Mouse (Mus musculus) lung, embryonic 15.5 days (tissue): ENCODE results near the gene Olfr1411. TPM values are rescaled to one million over a fixed set of nuclear protein-coding genes. Genes with fewer than 3 reads are reported as not detected.

Source experiments
- ATAC-seq: fragments of 200-750 bp; cut with Nextera tagmentation; 2 replicates; pipeline ENCODE4 v1.8.0; 2017; ENCODE audit warnings: moderate number of reproducible peaks, borderline replicate concordance; ENCODE audit not compliant: low FRiP score, low TSS enrichment; ENCODE audit errors: extremely low read depth
- H3K27ac ChIP-seq: fragments of 300-500 bp; sonication (generic); 2 replicates; pipeline ENCODE4 v1.5.1; 2015; ENCODE audit warnings: moderate library complexity, mild to moderate bottlenecking, inconsistent platforms
- H3K27me3 ChIP-seq: fragments of 300-500 bp; sonication (generic); 2 replicates; pipeline ENCODE4 v1.6.1; 2015; ENCODE audit warnings: inconsistent platforms
- H3K36me3 ChIP-seq: fragments of 300-500 bp; sonication (generic); 2 replicates; pipeline ENCODE4 v1.6.1; 2015; ENCODE audit warnings: inconsistent platforms
- H3K4me1 ChIP-seq: fragments of 300-500 bp; sonication (generic); 2 replicates; pipeline ENCODE4 v1.6.1; 2015; ENCODE audit warnings: inconsistent platforms
- H3K4me2 ChIP-seq: fragments of 300-500 bp; sonication (generic); 2 replicates; pipeline ENCODE4 v1.6.1; 2015; ENCODE audit warnings: inconsistent platforms, mild to moderate bottlenecking, moderate library complexity
- H3K4me3 ChIP-seq: fragments of 300-500 bp; sonication (generic); 2 replicates; pipeline ENCODE4 v1.5.1; 2015; ENCODE audit warnings: mild to moderate bottlenecking, inconsistent platforms
- H3K9ac ChIP-seq: fragments of 300-500 bp; sonication (generic); 2 replicates; pipeline ENCODE4 v1.6.1; 2015; ENCODE audit warnings: inconsistent platforms
- H3K9me3 ChIP-seq: fragments of 300-500 bp; sonication (generic); 2 replicates; pipeline ENCODE4 v1.6.1; 2016; ENCODE audit warnings: inconsistent platforms
- WGBS: fragments of 180-500 bp; shearing (Covaris S2); methylation state at CpG from one replicate; pipeline ENCODE4 v1.1.7; 2015; 5-methylcytosine and 5-hydroxymethylcytosine counted together
- polyA plus RNA-seq: library from polyadenylated mRNA; unstranded; fragments of >200 nt; fragmentation: Nextera tagmentation; extraction: Ambion mirVana; gene quantifications from 2 replicates; pipeline ENCODE4 v1.2.1, GENCODE M21; 2015

Olfr1411 gene
- polyA plus RNA-seq, 1 experiment from 2014 or later, result not detected

DNA sequence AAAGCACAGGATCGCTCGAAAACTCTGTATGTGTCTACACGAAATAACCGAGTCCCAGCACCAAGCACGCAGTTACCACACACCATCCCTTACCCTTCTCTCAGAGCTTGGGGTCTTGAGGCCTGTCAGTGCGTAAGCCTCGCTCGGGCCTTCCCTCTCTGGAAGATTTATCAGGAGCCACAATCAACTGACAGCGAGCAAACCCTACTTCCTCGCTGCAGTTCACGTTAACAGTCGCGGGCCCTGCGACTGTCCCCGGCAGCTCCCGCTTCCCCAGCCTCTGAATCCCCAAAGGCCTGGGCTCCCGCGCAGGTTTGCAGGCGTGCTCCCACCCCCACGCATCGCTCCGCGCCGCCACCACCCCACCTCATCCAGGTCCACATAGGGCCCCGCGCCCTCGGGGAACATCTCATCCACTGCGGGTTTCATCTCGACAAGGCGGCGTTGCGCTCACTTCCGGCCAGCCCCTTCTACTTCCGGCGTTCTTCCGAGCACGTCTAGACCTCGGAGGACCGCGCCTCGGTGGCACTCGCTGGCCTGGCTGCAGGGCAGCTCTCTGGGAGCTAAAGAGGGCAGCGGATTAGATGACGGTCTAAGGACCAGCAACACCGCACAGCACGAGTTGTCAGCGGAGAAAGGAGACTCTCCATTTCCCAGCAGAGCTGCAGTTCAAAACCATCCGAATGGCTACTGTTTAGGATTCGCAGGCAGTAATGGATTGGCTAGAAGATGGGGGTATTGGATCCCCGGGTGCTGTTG, 47.5 kb downstream of the Olfr1411 start, which contains the start of gene Cops9:
Gene Cops9, minus strand, starts transcription at position 472 of the 759 bp plus-strand sequence.
- H3K9me3 ChIP-seq, result no peaks in the 10 kb centered on the region
- peak; percentile 94 for ATAC-seq
- peaks cover 20% of the 10 kb centered on the region for H3K4me1 ChIP-seq
- 1% methylated on average over 50 of the region's 50 CpGs for WGBS
- H3K36me3 ChIP-seq, result peaks cover 16% of the 10 kb centered on the region; the same call in 1 of the 2 replicates
- H3K4me3 ChIP-seq, result peak within 1 kb of the TSS; percentile 99
- peak within 1 kb of the TSS; percentile 56 for H3K27ac ChIP-seq
- peak within 1 kb of the TSS; percentile 98 for H3K9ac ChIP-seq
- no peaks in the 10 kb centered on the region; the same call in 1 of the 2 replicates for H3K27me3 ChIP-seq
- H3K4me2 ChIP-seq, result peak within 1 kb of the TSS; percentile 84

DNA sequence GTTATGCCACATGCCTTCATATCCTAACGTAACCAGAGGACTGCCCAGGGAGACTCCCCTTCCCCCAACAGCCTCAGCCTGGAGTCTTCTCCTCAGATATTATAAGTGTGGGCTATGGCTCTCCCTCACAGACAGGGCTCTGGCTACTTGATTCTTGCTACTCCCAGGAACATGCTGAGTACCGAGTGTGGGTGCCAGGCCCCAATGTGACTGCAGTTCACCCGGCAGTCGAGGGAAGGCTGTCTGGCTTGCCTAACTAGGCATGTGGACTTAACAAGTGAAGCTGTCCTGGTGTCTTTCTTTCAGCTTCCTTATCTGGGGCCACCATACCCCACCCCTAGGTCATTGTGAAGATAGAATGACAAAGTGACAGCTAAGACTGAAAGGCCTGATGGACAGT, 49.5 kb downstream of the Olfr1411 start:
- Histone ChIP-seq H3K4me1 (peaks cover 31% of the 10 kb centered on the region), H3K27ac (no peak overlapping the region), H3K36me3 (0 out of 2 replicates have a peak, but pooled peaks cover 5% of the 10 kb centered on the region), H3K9ac (no peak overlapping the region), H3K4me2 (no peak overlapping the region), H3K27me3 (no peaks in the 10 kb centered on the region; the same call in 1 of the 2 replicates), H3K4me3 (no peak overlapping the region), H3K9me3 (no peaks in the 10 kb centered on the region)
- 72% methylated on average over 4 of the region's 4 CpGs for WGBS
- ATAC-seq, result no peak

DNA sequence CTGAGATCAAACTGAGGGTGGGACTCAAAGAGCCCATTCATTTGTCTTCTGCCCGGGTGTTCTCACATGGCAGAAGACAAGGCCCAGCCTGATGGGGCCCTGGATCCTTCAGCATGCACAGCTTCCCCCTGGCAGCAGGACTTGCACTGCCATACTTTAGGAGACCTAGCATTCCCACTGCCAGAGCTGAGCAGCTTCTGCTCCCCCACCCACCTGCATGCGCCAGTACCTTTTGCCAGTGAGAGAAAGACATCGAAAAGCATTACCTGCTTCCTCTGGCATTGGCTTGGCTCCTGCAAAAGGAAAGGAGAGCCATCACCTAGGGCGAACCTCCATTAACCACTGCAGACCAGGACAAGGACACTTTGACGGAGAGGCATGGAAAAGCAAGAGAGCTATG, 50.7 kb downstream of the Olfr1411 start:
- no peak for ATAC-seq
- Histone ChIP-seq H3K36me3 (no peaks in the 10 kb centered on the region), H3K27ac (no peak overlapping the region), H3K4me3 (no peak overlapping the region), H3K27me3 (no peaks in the 10 kb centered on the region; the same call in 1 of the 2 replicates), H3K9me3 (no peaks in the 10 kb centered on the region), H3K4me1 (peaks cover 31% of the 10 kb centered on the region), H3K4me2 (no peak overlapping the region), H3K9ac (no peak overlapping the region)
- 74% methylated on average over 5 of the region's 5 CpGs for WGBS

DNA sequence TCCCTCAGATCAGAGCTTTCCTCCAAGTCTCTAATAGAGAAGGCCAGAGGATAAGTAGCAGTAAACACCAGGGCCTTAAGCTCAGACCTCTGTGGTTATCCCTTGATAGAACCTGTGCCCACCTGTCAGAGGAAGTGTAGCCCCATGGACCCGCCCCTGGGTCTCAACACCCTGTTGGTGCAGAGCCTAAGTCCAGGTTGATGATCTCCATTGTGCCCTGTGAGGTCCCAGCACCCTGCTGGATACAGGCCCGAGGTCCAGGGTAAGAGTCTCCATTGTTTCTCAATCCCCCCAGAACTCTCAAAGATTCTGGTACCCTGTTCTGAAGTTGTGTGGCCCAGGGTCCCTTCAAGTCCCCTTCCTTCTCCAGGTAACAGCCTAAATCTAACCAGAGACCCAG, 51.9 kb downstream of the Olfr1411 start:
- Histone ChIP-seq H3K36me3 (no peaks in the 10 kb centered on the region), H3K4me1 (peaks cover 19% of the 10 kb centered on the region), H3K27ac (no peak overlapping the region), H3K27me3 (no peaks in the 10 kb centered on the region; the same call in 1 of the 2 replicates), H3K4me2 (no peak overlapping the region), H3K9me3 (no peaks in the 10 kb centered on the region), H3K4me3 (no peak overlapping the region), H3K9ac (no peak overlapping the region)
- 36% methylated on average over 2 of the region's 2 CpGs for WGBS
- no peak for ATAC-seq

DNA sequence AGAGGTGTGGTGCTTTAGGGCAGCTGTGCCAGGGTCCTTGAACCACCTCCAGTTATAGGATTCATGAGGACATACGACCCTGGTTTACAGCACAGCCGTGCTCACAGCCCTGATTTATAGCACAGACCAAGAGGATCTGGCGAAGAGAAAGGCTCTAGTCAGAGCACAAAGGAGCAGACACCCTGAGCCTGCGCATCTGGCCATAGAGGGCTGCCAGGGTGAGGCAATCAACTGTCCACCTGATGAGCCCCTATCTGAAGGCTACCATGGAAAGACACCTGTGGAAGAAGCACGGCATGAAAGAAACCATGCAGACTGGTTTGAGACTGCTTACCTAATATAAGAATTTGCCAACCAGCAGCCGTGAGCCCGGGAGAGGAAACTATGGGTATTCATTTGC, 52.4 kb downstream of the Olfr1411 start:
- Histone ChIP-seq H3K27ac (no peak overlapping the region), H3K9ac (no peak overlapping the region), H3K9me3 (no peaks in the 10 kb centered on the region), H3K4me3 (no peak overlapping the region), H3K4me1 (peaks cover 17% of the 10 kb centered on the region), H3K36me3 (no peaks in the 10 kb centered on the region), H3K27me3 (no peaks in the 10 kb centered on the region; the same call in 1 of the 2 replicates), H3K4me2 (no peak overlapping the region)
- no peak for ATAC-seq
- WGBS, result 71% methylated on average over 7 of the region's 7 CpGs

DNA sequence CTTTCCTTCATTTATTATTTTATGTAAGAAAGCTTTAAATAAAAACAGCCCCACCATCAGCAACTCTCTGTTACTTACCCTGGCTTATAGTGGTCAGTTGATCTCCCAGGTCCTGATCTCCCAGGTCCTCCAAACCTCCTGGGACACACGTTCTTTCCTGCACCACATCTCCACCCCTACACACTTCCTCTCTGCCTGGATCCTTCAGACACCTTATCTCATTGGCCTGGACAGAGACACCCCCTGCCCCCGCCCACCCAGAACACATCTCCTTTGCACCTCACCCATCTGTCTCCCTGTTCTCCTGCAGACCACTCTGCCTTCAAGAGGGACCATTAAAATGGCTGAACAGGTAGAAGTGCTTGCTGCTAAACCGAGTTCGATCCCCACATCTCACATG, 52.8 kb downstream of the Olfr1411 start:
- no peak overlapping the region for H3K4me2 ChIP-seq
- no peaks in the 10 kb centered on the region; the same call in 1 of the 2 replicates for H3K27me3 ChIP-seq
- peaks cover 16% of the 10 kb centered on the region for H3K4me1 ChIP-seq
- H3K9ac ChIP-seq, result no peak overlapping the region
- no peak for ATAC-seq
- no peaks in the 10 kb centered on the region for H3K9me3 ChIP-seq
- no peaks in the 10 kb centered on the region for H3K36me3 ChIP-seq
- H3K4me3 ChIP-seq, result no peak overlapping the region
- no peak overlapping the region for H3K27ac ChIP-seq
- WGBS, result 67% methylated on average over 4 of the region's 4 CpGs

Other genes starting within 250 kb of the Olfr1411 start
- gene Ndufa10, start 120.6 kb upstream of the Olfr1411 start, polyA plus RNA-seq, result 272 and 278 TPM in 2 replicates
- not detected in 2 replicates for gene Olfr1416, start 109.3 kb upstream of the Olfr1411 start, polyA plus RNA-seq
- gene Olfr1415, start 98.3 kb upstream of the Olfr1411 start, polyA plus RNA-seq, result not detected in 2 replicates
- not detected in 2 replicates for gene Olfr1414, start 75.8 kb upstream of the Olfr1411 start, polyA plus RNA-seq
- not detected in 2 replicates for gene Olfr1413, start 23.1 kb upstream of the Olfr1411 start, polyA plus RNA-seq
- gene Olfr1412, start 8.6 kb upstream of the Olfr1411 start, polyA plus RNA-seq, result not detected in 2 replicates
- gene Olfr1410, start 11.4 kb downstream of the Olfr1411 start, polyA plus RNA-seq, result not detected in 2 replicates
- gene Olfr12, start 23.4 kb downstream of the Olfr1411 start, polyA plus RNA-seq, result not detected in 2 replicates
- 354 and 385 TPM in 2 replicates for gene Cops9, start 47.6 kb downstream of the Olfr1411 start, polyA plus RNA-seq
- gene Otos, start 54.4 kb downstream of the Olfr1411 start, polyA plus RNA-seq, result 0.31 TPM in 1 of 2 replicates, not detected in the other
- 34.2 and 35.1 TPM in 2 replicates for gene Gpc1, start 237.2 kb downstream of the Olfr1411 start, polyA plus RNA-seq